Mouse (Mus musculus): Measurements from ENCODE around the gene Rbfox1.

DNA sequence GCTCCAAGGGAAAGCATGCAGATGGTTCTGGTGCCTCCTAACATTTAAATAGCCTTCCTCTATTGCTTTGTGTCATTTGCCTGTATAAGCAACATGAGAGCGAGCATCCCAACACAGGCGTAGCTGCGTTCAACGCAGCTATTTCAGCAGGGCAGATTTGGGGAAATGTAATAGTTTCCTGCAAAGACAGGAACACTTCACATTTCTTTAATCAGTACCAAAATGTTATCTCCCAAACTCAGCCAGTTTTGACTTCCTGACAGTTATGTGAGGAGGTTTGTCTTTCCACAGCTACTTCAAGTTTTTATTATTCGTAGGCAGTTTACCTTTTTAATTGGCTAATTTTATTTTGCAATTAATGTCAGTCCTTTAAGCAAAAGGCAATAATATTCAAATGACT is 1149.1 kb downstream of the Rbfox1 start:
- no peak for TF ChIP-seq CTCF (IDR thresholded peaks at IDR 0.05; ENCODE audit: low read depth, low read length)
- TF ChIP-seq GATA1 (IDR thresholded peaks at IDR 0.05; ENCODE audit: borderline replicate concordance, low read length): no peak
- TF ChIP-seq POLR2AphosphoS5 (IDR thresholded peaks at IDR 0.05; ENCODE audit: insufficient replicate concordance, low read depth, low read length): no peak
- TF ChIP-seq TAL1 (conservative IDR thresholded peaks at IDR 0.05; ENCODE audit: low read depth, low read length): no peak
- no peak for TF ChIP-seq GATA2 (IDR thresholded peaks at IDR 0.05; ENCODE audit: borderline replicate concordance, low read depth, low read length)
